Mouse (Mus musculus): ENCODE data around the gene Ddx56. TPM values are rescaled to one million over a fixed set of nuclear protein-coding genes. Genes with fewer than 3 reads are reported as not detected.

Gene Ddx56
- total and polyA plus RNA-seq, 2 experiments: 28.5 to 30.0 TPM

GRCm38 (mm10) chr11:6276466-6276865 is 8.9 kb upstream of the Ddx56 start:
- WGBS: 32% methylated on average over 3 of the region's 3 CpGs
- Histone ChIP-seq H3K36me3 (ENCODE audit: control insufficient read depth, insufficient read depth, low read length) (peaks cover 2% of the 10 kb centered on the region; the same call in 1 of the 2 replicates), H3K9ac (ENCODE audit: low read depth, low read length) (no peak overlapping the region), H3K27ac (replicated peaks; ENCODE audit: insufficient read depth, low read depth, low read length) (peak overlapping the region; percentile 32; the same call in 1 of the 2 replicates), H3K4me1 (ENCODE audit: control insufficient read depth, insufficient read depth, low read length) (peaks cover 10% of the 10 kb centered on the region), H3K4me3 (ENCODE audit: insufficient read depth, low read depth, low read length) (no peak overlapping the region), H3K79me2 (ENCODE audit: control insufficient read depth, insufficient read depth, low read length) (no peaks in the 10 kb centered on the region), H3K27me3 (ENCODE audit: control insufficient read depth, insufficient read depth, low read length) (no peaks in the 10 kb centered on the region)
- DNase-seq (ENCODE audit: extremely low read depth, low read depth, low spot score): peak; percentile 95
- no peak for TF ChIP-seq CTCF (IDR thresholded peaks at IDR 0.05; ENCODE audit: low read depth, low read length)
- no peak for TF ChIP-seq POLR2A (IDR thresholded peaks at IDR 0.05; ENCODE audit: extremely low read depth, insufficient read depth, low read length)

GRCm38 (mm10) chr11:6275094-6275484 is 7.5 kb upstream of the Ddx56 start:
- Histone ChIP-seq H3K27me3 (ENCODE audit: control insufficient read depth, insufficient read depth, low read length) (no peaks in the 10 kb centered on the region), H3K4me3 (ENCODE audit: insufficient read depth, low read depth, low read length) (no peak overlapping the region), H3K9ac (ENCODE audit: low read depth, low read length) (peak overlapping the region; percentile 25; the same call in 1 of the 2 replicates), H3K79me2 (ENCODE audit: control insufficient read depth, insufficient read depth, low read length) (no peaks in the 10 kb centered on the region), H3K4me1 (ENCODE audit: control insufficient read depth, insufficient read depth, low read length) (peaks cover 10% of the 10 kb centered on the region), H3K27ac (replicated peaks; ENCODE audit: insufficient read depth, low read depth, low read length) (no peak overlapping the region; the same call in 1 of the 2 replicates), H3K36me3 (ENCODE audit: control insufficient read depth, insufficient read depth, low read length) (peaks cover 4% of the 10 kb centered on the region; the same call in 1 of the 2 replicates)
- TF ChIP-seq CTCF (IDR thresholded peaks at IDR 0.05; ENCODE audit: low read depth, low read length) (no peak), POLR2A (IDR thresholded peaks at IDR 0.05; ENCODE audit: extremely low read depth, insufficient read depth, low read length) (no peak)
- WGBS: 30% methylated on average over 7 of the region's 7 CpGs
- no peak for DNase-seq (ENCODE audit: extremely low read depth, low read depth, low spot score)

GRCm38 (mm10) chr11:6274387-6275093 is 7.0 kb upstream of the Ddx56 start, which contains the start of gene Tmed4:
Gene Tmed4 (minus strand): TSS chr11:6274870.
- DNase-seq (ENCODE audit: extremely low read depth, low read depth, low spot score): peak; percentile 91
- TF ChIP-seq CTCF (IDR thresholded peaks at IDR 0.05; ENCODE audit: low read depth, low read length): peak; percentile 84
- TF ChIP-seq POLR2A (IDR thresholded peaks at IDR 0.05; ENCODE audit: extremely low read depth, insufficient read depth, low read length): peak; percentile 93
- Histone ChIP-seq H3K79me2 (ENCODE audit: control insufficient read depth, insufficient read depth, low read length) (no peaks in the 10 kb centered on the region), H3K36me3 (ENCODE audit: control insufficient read depth, insufficient read depth, low read length) (peaks cover 4% of the 10 kb centered on the region; the same call in 1 of the 2 replicates), H3K27me3 (ENCODE audit: control insufficient read depth, insufficient read depth, low read length) (no peaks in the 10 kb centered on the region), H3K27ac (replicated peaks; ENCODE audit: insufficient read depth, low read depth, low read length) (peak within 1 kb of the TSS; percentile 25), H3K4me3 (ENCODE audit: insufficient read depth, low read depth, low read length) (peak within 1 kb of the TSS; percentile 73), H3K9ac (ENCODE audit: low read depth, low read length) (peak within 1 kb of the TSS; percentile 80), H3K4me1 (ENCODE audit: control insufficient read depth, insufficient read depth, low read length) (peaks cover 10% of the 10 kb centered on the region)
- WGBS: under 1% methylated on average over 39 of the region's 39 CpGs

- Histone ChIP-seq H3K27me3 (ENCODE audit: control insufficient read depth, insufficient read depth, low read length) (no peaks in the 10 kb centered on the region), H3K79me2 (ENCODE audit: control insufficient read depth, insufficient read depth, low read length) (no peaks in the 10 kb centered on the region), H3K4me3 (ENCODE audit: insufficient read depth, low read depth, low read length) (peak overlapping the region; percentile 73), H3K36me3 (ENCODE audit: control insufficient read depth, insufficient read depth, low read length) (peaks cover 4% of the 10 kb centered on the region; the same call in 1 of the 2 replicates), H3K27ac (replicated peaks; ENCODE audit: insufficient read depth, low read depth, low read length) (no peak overlapping the region; the same call in 1 of the 2 replicates), H3K4me1 (ENCODE audit: control insufficient read depth, insufficient read depth, low read length) (peaks cover 10% of the 10 kb centered on the region), H3K9ac (ENCODE audit: low read depth, low read length) (peak overlapping the region; percentile 80)
- TF ChIP-seq POLR2A (IDR thresholded peaks at IDR 0.05; ENCODE audit: extremely low read depth, insufficient read depth, low read length): no peak
- TF ChIP-seq CTCF (IDR thresholded peaks at IDR 0.05; ENCODE audit: low read depth, low read length): no peak
- DNase-seq (ENCODE audit: extremely low read depth, low read depth, low spot score): peak; percentile 53
- WGBS: 7% methylated on average over 11 of the region's 11 CpGs
Measured at GRCm38 (mm10) chr11:6273607-6274006, 6.0 kb upstream of the Ddx56 start.

DNA sequence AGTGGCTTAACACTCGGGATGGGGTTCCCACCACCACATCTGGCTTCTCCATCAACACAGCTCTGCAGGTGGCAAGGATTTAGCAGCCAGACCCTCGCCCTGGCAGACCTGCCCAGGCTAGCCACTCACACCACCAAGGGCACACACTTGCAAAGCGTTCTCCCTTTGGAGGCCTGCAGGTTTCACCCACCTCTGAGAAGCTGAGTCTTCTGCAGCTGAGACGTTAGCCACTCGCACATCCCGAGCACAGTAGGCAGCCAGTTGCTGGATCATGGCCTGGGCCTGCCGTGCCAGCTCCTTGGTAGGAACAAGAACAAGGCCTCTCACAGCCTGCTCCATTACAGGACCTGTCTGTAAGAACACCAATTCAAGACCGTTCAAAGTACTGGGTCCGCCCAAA is 951 bp downstream of the Ddx56 start:
- Histone ChIP-seq H3K36me3 (ENCODE audit: control insufficient read depth, insufficient read depth, low read length) (peaks cover 14% of the 10 kb centered on the region), H3K4me1 (ENCODE audit: control insufficient read depth, insufficient read depth, low read length) (peaks cover 7% of the 10 kb centered on the region), H3K27ac (replicated peaks; ENCODE audit: insufficient read depth, low read depth, low read length) (no peak overlapping the region), H3K27me3 (ENCODE audit: control insufficient read depth, insufficient read depth, low read length) (no peaks in the 10 kb centered on the region), H3K79me2 (ENCODE audit: control insufficient read depth, insufficient read depth, low read length) (peaks cover 10% of the 10 kb centered on the region; the same call in 1 of the 2 replicates), H3K4me3 (ENCODE audit: insufficient read depth, low read depth, low read length) (peak overlapping the region; percentile 89), H3K9ac (ENCODE audit: low read depth, low read length) (peak overlapping the region; percentile 91)
- no peak for TF ChIP-seq CTCF (IDR thresholded peaks at IDR 0.05; ENCODE audit: low read depth, low read length)
- no peak for TF ChIP-seq POLR2A (IDR thresholded peaks at IDR 0.05; ENCODE audit: extremely low read depth, insufficient read depth, low read length)
- DNase-seq (ENCODE audit: extremely low read depth, low read depth, low spot score): no peak
- WGBS: 67% methylated on average over 9 of the region's 9 CpGs
